Mouse (Mus musculus) ES-Bruce4 (cell line): ENCODE data around the gene Tmem25. TPM values are rescaled to one million over a fixed set of nuclear protein-coding genes. Genes with fewer than 3 reads are reported as not detected.

Source experiments
- H3K27ac ChIP-seq: 2 replicates; pipeline ENCODE4 v1.5.1; 2012; ENCODE audit warnings: low read length, inconsistent platforms; ENCODE audit not compliant: insufficient read depth
- H3K27me3 ChIP-seq: 2 replicates; pipeline ENCODE4 v1.6.1; 2012; ENCODE audit warnings: mild to moderate bottlenecking, low read length, inconsistent platforms; ENCODE audit not compliant: control insufficient read depth, poor library complexity, insufficient read depth, severe bottlenecking
- H3K36me3 ChIP-seq: 2 replicates; pipeline ENCODE4 v1.6.1; 2012; ENCODE audit warnings: inconsistent platforms, mild to moderate bottlenecking, low read length, moderate library complexity; ENCODE audit not compliant: control insufficient read depth, poor library complexity, insufficient read depth, severe bottlenecking
- H3K4me1 ChIP-seq: one replicate; pipeline ENCODE4 v1.8.1; 2011; ENCODE audit warnings: low read length; ENCODE audit not compliant: control insufficient read depth, insufficient read depth
- H3K4me3 ChIP-seq: 2 replicates; pipeline ENCODE4 v1.5.1; 2011; ENCODE audit warnings: low read depth, mild to moderate bottlenecking, low read length
- H3K9ac ChIP-seq: 2 replicates; pipeline ENCODE4 v1.6.1; 2012; ENCODE audit warnings: low read depth, mild to moderate bottlenecking, inconsistent platforms; ENCODE audit not compliant: poor library complexity, severe bottlenecking
- H3K9me3 ChIP-seq: replicated peaks from 2 replicates; pipeline ENCODE4 v1.6.1; 2012; ENCODE audit warnings: mild to moderate bottlenecking, low read length, inconsistent platforms; ENCODE audit not compliant: control insufficient read depth, poor library complexity, insufficient read depth, severe bottlenecking
- CTCF ChIP-seq: IDR thresholded peaks from one replicate; pipeline ENCODE4 v1.8.1; 2011; ENCODE audit warnings: low read depth, low read length
- EP300 ChIP-seq: IDR thresholded peaks from 2 replicates; pipeline ENCODE4 v1.6.1; 2011; ENCODE audit warnings: low read depth, low read length; ENCODE audit not compliant: insufficient read depth
- POLR2A ChIP-seq: IDR thresholded peaks from one replicate; pipeline ENCODE4 v1.8.1; 2011; ENCODE audit warnings: low read length; ENCODE audit not compliant: insufficient read depth
- polyA plus RNA-seq: library from polyadenylated mRNA; stranded (reverse); fragments of >200 nt; gene quantifications from 2 replicates; pipeline ENCODE4 v1.2.4, GENCODE M21; 2011; ENCODE audit warnings: low read depth; ENCODE audit not compliant: missing spikeins, insufficient read depth, insufficient read length

Tmem25 gene
- polyA plus RNA-seq, 1 experiment: 1.5 TPM

DNA sequence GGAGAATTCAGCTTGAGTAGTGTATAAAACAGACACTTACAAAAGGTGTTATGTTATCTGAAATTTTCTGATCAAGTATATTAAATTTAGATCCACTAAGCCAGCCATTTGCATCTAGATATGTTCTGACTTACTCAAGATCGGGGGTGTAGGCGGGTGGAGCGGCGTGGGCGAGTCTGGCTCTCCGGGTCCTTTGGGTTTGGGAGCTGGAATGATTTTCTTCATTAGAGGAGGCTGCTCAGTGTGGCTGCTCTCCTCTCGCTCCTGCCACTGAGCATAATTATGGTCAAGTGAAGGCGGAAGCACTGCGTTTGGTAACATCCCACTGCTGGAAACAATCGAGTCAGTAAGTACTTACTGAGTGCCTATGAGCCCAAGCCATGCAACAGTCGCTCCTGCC, 29.8 kb upstream of the Tmem25 start:
- Histone ChIP-seq H3K4me3 (no peak overlapping the region), H3K27me3 (no peaks in the 10 kb centered on the region), H3K36me3 (peaks cover 68% of the 10 kb centered on the region), H3K27ac (no peak overlapping the region), H3K9me3 (no peaks in the 10 kb centered on the region), H3K9ac (no peak overlapping the region), H3K4me1 (no peaks in the 10 kb centered on the region)
- TF ChIP-seq POLR2A: no peak
- TF ChIP-seq CTCF: no peak
- no peak for TF ChIP-seq EP300

DNA sequence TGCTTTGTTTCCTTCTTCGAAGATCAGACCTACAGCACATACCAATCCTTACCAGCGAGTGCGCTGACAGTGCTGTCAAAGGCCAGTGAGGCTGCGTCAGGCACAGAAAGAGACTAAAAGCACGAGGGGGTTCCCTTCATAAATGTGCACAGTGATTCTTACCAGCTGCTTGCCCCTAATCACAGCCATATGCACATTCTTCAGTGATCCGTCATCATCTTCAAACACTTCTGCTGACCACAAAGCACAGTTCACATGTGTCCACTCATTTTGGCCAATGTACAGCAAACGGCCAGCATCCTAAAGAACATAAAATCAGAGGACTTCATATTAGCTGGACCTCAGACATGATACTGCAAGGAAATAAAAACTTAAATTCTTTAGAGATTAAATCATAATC, 27.6 kb upstream of the Tmem25 start:
- H3K9me3 ChIP-seq: no peaks in the 10 kb centered on the region
- H3K27ac ChIP-seq: no peak overlapping the region
- H3K36me3 ChIP-seq: peaks cover 74% of the 10 kb centered on the region
- no peak overlapping the region for H3K4me3 ChIP-seq
- H3K4me1 ChIP-seq: no peaks in the 10 kb centered on the region
- H3K9ac ChIP-seq: no peak overlapping the region
- TF ChIP-seq CTCF (no peak), EP300 (no peak), POLR2A (no peak)
- no peaks in the 10 kb centered on the region for H3K27me3 ChIP-seq

DNA sequence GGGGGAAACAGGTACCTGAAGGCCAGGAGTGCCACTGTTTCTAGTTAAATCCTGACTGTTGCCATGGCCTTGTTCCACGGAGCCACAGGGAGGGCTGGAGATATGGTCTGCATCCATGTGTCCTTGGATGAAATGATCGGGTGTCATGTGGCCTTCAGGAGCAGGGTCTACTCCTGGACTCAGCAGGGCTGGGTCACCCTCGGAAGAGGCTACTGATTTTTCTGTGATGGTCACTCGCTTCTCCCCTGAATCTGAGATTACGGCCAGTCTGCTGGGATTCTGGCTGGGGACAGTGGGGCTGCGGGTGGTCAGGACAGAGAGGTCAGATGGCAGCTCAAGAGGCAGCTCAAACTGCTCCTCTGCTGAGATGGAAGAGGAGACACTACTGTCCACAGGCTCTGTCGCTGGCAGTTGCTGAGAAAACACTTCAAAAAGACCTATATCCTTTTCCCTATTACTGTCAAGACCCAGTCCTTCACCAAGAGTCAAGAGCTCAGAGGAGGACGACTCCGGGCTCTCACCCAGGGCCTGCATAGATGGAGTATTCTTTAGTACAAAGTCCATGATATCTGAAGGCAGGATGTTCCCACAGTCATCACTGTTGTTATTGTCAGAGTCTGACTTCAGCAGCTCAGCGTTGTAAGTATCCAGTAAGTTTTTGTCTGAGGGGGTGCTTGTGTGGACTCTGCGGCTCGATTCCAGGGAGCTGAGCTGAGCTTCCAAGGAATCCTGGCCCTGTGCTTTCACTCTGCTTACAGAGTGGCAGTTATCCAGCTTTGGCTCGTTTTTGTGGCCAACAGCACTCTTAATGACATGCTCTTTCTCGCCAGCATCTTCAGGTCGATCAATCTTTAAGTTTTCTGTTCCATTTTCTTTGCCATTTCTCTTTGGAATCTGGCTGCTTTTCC, 21.1 kb upstream of the Tmem25 start:
- peaks cover 83% of the 10 kb centered on the region for H3K36me3 ChIP-seq

GRCm38 (mm10) chr9:44817522-44817921, 18.4 kb upstream of the Tmem25 start:
- Histone ChIP-seq H3K27me3 (no peaks in the 10 kb centered on the region), H3K36me3 (peaks cover 84% of the 10 kb centered on the region), H3K4me1 (no peaks in the 10 kb centered on the region), H3K27ac (no peak overlapping the region), H3K4me3 (no peak overlapping the region), H3K9me3 (no peaks in the 10 kb centered on the region), H3K9ac (no peak overlapping the region)
- TF ChIP-seq EP300 (no peak), CTCF (no peak), POLR2A (no peak)

More for the DNA sequence above, 21.1 kb upstream of the Tmem25 start:
- H3K9ac ChIP-seq: no peak overlapping the region
- H3K9me3 ChIP-seq: no peaks in the 10 kb centered on the region
- H3K27me3 ChIP-seq: no peaks in the 10 kb centered on the region
- no peak overlapping the region for H3K4me3 ChIP-seq
- H3K4me1 ChIP-seq: no peaks in the 10 kb centered on the region
- no peak overlapping the region for H3K27ac ChIP-seq
- no peak for TF ChIP-seq EP300
- no peak for TF ChIP-seq POLR2A

GRCm38 (mm10) chr9:44814179-44814578, 15.1 kb upstream of the Tmem25 start:
- Histone ChIP-seq H3K9me3 (no peaks in the 10 kb centered on the region), H3K27me3 (no peaks in the 10 kb centered on the region), H3K27ac (no peak overlapping the region), H3K4me1 (no peaks in the 10 kb centered on the region), H3K9ac (no peak overlapping the region), H3K4me3 (no peak overlapping the region), H3K36me3 (peaks cover 80% of the 10 kb centered on the region)
- TF ChIP-seq EP300 (no peak), POLR2A (no peak), CTCF (no peak)

DNA sequence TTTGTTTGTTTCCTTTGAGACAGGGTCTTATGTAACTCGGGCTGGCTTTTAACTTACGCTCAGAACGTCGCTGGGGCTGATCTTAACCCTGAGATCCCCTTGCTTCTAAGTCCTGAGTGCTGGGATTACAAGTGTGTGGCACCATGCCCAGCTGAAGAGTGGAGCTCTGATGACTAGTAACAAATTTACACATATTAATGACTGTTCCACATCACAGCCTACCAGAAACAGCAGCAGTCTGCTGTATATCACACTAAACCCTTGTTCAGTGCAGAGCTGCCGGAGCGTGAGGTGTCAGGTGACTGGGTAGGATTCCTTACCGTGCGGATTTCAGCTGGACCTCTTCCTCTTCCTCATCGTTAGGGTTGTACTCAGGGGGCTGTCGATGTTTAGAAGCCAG, 11.2 kb upstream of the Tmem25 start:
- H3K36me3 ChIP-seq: peaks cover 74% of the 10 kb centered on the region

More for the DNA sequence above, 11.2 kb upstream of the Tmem25 start:
- no peak overlapping the region for H3K27ac ChIP-seq
- TF ChIP-seq POLR2A (no peak), EP300 (no peak), CTCF (no peak)
- no peaks in the 10 kb centered on the region for H3K27me3 ChIP-seq
- no peaks in the 10 kb centered on the region for H3K4me1 ChIP-seq
- no peaks in the 10 kb centered on the region for H3K9me3 ChIP-seq
- H3K9ac ChIP-seq: no peak overlapping the region
- H3K4me3 ChIP-seq: no peak overlapping the region
